Mouse (Mus musculus): ENCODE measurements around the gene Gnb4. TPM values are rescaled to one million over a fixed set of nuclear protein-coding genes. Genes with fewer than 3 reads are reported as not detected.
A peak's percentile ranks its signal among the peaks of the same experiment; 100 is the strongest.

Gene Gnb4
- 31.7 and 44.8 TPM in 2 replicates for polyA plus RNA-seq (2011; ENCODE audit: insufficient read length, low read depth, missing spikeins)

GRCm38 (mm10) chr3:32616331-32617052 is at the start of gene Gnb4:
Gene Gnb4, minus strand, starts transcription at chr3:32616585.
- TF ChIP-seq POLR2A (IDR thresholded peaks at IDR 0.05; ENCODE audit: low read depth, low read length) (peak; percentile 50; the same call in 1 of the 2 replicates), CTCF (IDR thresholded peaks at IDR 0.05; ENCODE audit: borderline replicate concordance, insufficient read depth, low read length) (no peak)
- peak within 1 kb of the TSS; percentile 69 for H3K4me3 ChIP-seq (ENCODE audit: insufficient read depth, low read length)
- peaks cover 6% of the 10 kb centered on the region; the same call in 1 of the 2 replicates for H3K4me1 ChIP-seq (ENCODE audit: control insufficient read depth, insufficient read depth, low read length)
- H3K27ac ChIP-seq (ENCODE audit: insufficient read depth, low read length) = peak within 1 kb of the TSS; percentile 77; the same call in 1 of the 2 replicates

- no peak overlapping the region for H3K27ac ChIP-seq (ENCODE audit: insufficient read depth, low read length)
- no peaks in the 10 kb centered on the region for H3K4me1 ChIP-seq (ENCODE audit: control insufficient read depth, insufficient read depth, low read length)
- no peak overlapping the region for H3K4me3 ChIP-seq (ENCODE audit: insufficient read depth, low read length)
- TF ChIP-seq POLR2A (IDR thresholded peaks at IDR 0.05; ENCODE audit: low read depth, low read length) (no peak), CTCF (IDR thresholded peaks at IDR 0.05; ENCODE audit: borderline replicate concordance, insufficient read depth, low read length) (no peak)
Measured at GRCm38 (mm10) chr3:32661556-32661930, 45.2 kb upstream of the Gnb4 start.

- Histone ChIP-seq H3K4me1 (ENCODE audit: control insufficient read depth, insufficient read depth, low read length) (no peaks in the 10 kb centered on the region), H3K4me3 (ENCODE audit: insufficient read depth, low read length) (no peak overlapping the region), H3K27ac (ENCODE audit: insufficient read depth, low read length) (no peak overlapping the region)
- TF ChIP-seq CTCF (IDR thresholded peaks at IDR 0.05; ENCODE audit: borderline replicate concordance, insufficient read depth, low read length) = no peak
- TF ChIP-seq POLR2A (IDR thresholded peaks at IDR 0.05; ENCODE audit: low read depth, low read length) = no peak
Measured at GRCm38 (mm10) chr3:32660831-32661555, 44.6 kb upstream of the Gnb4 start.

- Histone ChIP-seq H3K4me3 (ENCODE audit: insufficient read depth, low read length) (no peak overlapping the region), H3K4me1 (ENCODE audit: control insufficient read depth, insufficient read depth, low read length) (no peaks in the 10 kb centered on the region), H3K27ac (ENCODE audit: insufficient read depth, low read length) (no peak overlapping the region)
- TF ChIP-seq CTCF (IDR thresholded peaks at IDR 0.05; ENCODE audit: borderline replicate concordance, insufficient read depth, low read length) (no peak), POLR2A (IDR thresholded peaks at IDR 0.05; ENCODE audit: low read depth, low read length) (no peak)
Measured at GRCm38 (mm10) chr3:32660276-32660675, 43.9 kb upstream of the Gnb4 start.

- TF ChIP-seq CTCF (IDR thresholded peaks at IDR 0.05; ENCODE audit: borderline replicate concordance, insufficient read depth, low read length) (no peak), POLR2A (IDR thresholded peaks at IDR 0.05; ENCODE audit: low read depth, low read length) (no peak)
- no peak overlapping the region for H3K4me3 ChIP-seq (ENCODE audit: insufficient read depth, low read length)
- H3K27ac ChIP-seq (ENCODE audit: insufficient read depth, low read length) = no peak overlapping the region
- no peaks in the 10 kb centered on the region for H3K4me1 ChIP-seq (ENCODE audit: control insufficient read depth, insufficient read depth, low read length)
Measured at GRCm38 (mm10) chr3:32659506-32659905, 43.1 kb upstream of the Gnb4 start.

GRCm38 (mm10) chr3:32658821-32659220 is 42.4 kb upstream of the Gnb4 start:
- Histone ChIP-seq H3K4me3 (ENCODE audit: insufficient read depth, low read length) (no peak overlapping the region), H3K4me1 (ENCODE audit: control insufficient read depth, insufficient read depth, low read length) (no peaks in the 10 kb centered on the region), H3K27ac (ENCODE audit: insufficient read depth, low read length) (no peak overlapping the region)
- no peak for TF ChIP-seq CTCF (IDR thresholded peaks at IDR 0.05; ENCODE audit: borderline replicate concordance, insufficient read depth, low read length)
- TF ChIP-seq POLR2A (IDR thresholded peaks at IDR 0.05; ENCODE audit: low read depth, low read length) = no peak

- TF ChIP-seq POLR2A (IDR thresholded peaks at IDR 0.05; ENCODE audit: low read depth, low read length) = no peak
- no peak for TF ChIP-seq CTCF (IDR thresholded peaks at IDR 0.05; ENCODE audit: borderline replicate concordance, insufficient read depth, low read length)
- Histone ChIP-seq H3K4me1 (ENCODE audit: control insufficient read depth, insufficient read depth, low read length) (no peaks in the 10 kb centered on the region), H3K27ac (ENCODE audit: insufficient read depth, low read length) (no peak overlapping the region), H3K4me3 (ENCODE audit: insufficient read depth, low read length) (no peak overlapping the region)
Measured at GRCm38 (mm10) chr3:32658401-32658800, 42.0 kb upstream of the Gnb4 start.

GRCm38 (mm10) chr3:32656398-32656994 is 40.1 kb upstream of the Gnb4 start:
- Histone ChIP-seq H3K4me1 (ENCODE audit: control insufficient read depth, insufficient read depth, low read length) (no peaks in the 10 kb centered on the region), H3K27ac (ENCODE audit: insufficient read depth, low read length) (no peak overlapping the region), H3K4me3 (ENCODE audit: insufficient read depth, low read length) (no peak overlapping the region)
- no peak for TF ChIP-seq POLR2A (IDR thresholded peaks at IDR 0.05; ENCODE audit: low read depth, low read length)
- TF ChIP-seq CTCF (IDR thresholded peaks at IDR 0.05; ENCODE audit: borderline replicate concordance, insufficient read depth, low read length) = no peak

GRCm38 (mm10) chr3:32655994-32656393 is 39.6 kb upstream of the Gnb4 start:
- TF ChIP-seq POLR2A (IDR thresholded peaks at IDR 0.05; ENCODE audit: low read depth, low read length) (no peak), CTCF (IDR thresholded peaks at IDR 0.05; ENCODE audit: borderline replicate concordance, insufficient read depth, low read length) (no peak)
- Histone ChIP-seq H3K4me3 (ENCODE audit: insufficient read depth, low read length) (no peak overlapping the region), H3K4me1 (ENCODE audit: control insufficient read depth, insufficient read depth, low read length) (no peaks in the 10 kb centered on the region), H3K27ac (ENCODE audit: insufficient read depth, low read length) (no peak overlapping the region)

Measured in embryonic fibroblast, embryonic 13.5 days (primary cell).